Mouse (Mus musculus): ENCODE measurements around the gene Nol7. TPM values are rescaled to one million over a fixed set of nuclear protein-coding genes. Genes with fewer than 3 reads are reported as not detected.

Nol7 gene
- polyA plus RNA-seq (2012; rRNA removed): 58.7 and 67.8 TPM in 2 replicates

GRCm38 (mm10) chr13:43398297-43399080 lies at the start of gene Nol7:
TSS of gene Nol7 (plus strand) at chr13:43398390.

GRCm38 (mm10) chr13:43364985-43365824 lies 33.0 kb upstream of the Nol7 start, which contains the start of gene Sirt5:
TSS of gene Sirt5 (plus strand) at chr13:43365496.

Other genes starting within 250 kb of the Nol7 start
- gene Tbc1d7, start 226.9 kb upstream of the Nol7 start, polyA plus RNA-seq (2012; rRNA removed): 7.3 and 12.9 TPM in 2 replicates
- gene Gfod1, start 94.2 kb upstream of the Nol7 start, polyA plus RNA-seq (2012; rRNA removed): 2.1 TPM in 2 replicates
- gene Sirt5, start 32.9 kb upstream of the Nol7 start, polyA plus RNA-seq (2012; rRNA removed): 6.7 and 6.8 TPM in 2 replicates
- 16.2 and 18.4 TPM in 2 replicates for gene Ranbp9, start 82.9 kb downstream of the Nol7 start, polyA plus RNA-seq (2012; rRNA removed)
- 44.4 and 51.2 TPM in 2 replicates for gene Mcur1, start 161.8 kb downstream of the Nol7 start, polyA plus RNA-seq (2012; rRNA removed)
- 0.05 TPM in 2 replicates for gene Rnf182, start 217.3 kb downstream of the Nol7 start, polyA plus RNA-seq (2012; rRNA removed)

Measured in colon, adult 2 months (tissue).